Mouse (Mus musculus) mesoderm, embryonic 11.5 days (tissue): ENCODE data around the gene Slc43a1.
"Not testable (repeated sequence)": the region's sequence is repeated elsewhere in the genome, so short reads cannot be mapped to it uniquely, and the experiment has no call there.

ENCODE experiments used
- DNase-seq: peaks from one replicate; pipeline ENCODE4 v3.0.0-alpha.2; 2012; ENCODE audit warnings: low read depth, low spot score

Gene Slc43a1

DNA sequence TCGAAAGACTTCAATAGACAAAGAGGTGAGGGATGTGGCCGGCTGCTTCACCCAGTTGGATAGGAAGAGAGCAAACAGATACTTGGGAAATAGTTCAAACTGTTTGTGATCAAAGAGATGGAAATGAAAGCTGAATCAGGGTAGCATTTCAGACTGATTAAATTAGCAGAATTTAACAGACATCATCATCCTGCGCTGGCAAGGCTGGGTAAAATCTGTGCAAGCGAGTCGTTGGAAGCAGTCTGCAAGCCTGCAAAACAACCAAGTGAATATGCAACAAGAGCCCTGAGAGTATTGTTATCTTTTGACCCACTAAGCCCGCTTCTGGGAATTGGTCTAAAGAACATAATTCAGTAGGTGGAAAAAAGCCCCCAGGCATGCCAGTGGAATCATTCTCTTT lies 54.7 kb downstream of the Slc43a1 start:
- DNase-seq = no peak

DNA sequence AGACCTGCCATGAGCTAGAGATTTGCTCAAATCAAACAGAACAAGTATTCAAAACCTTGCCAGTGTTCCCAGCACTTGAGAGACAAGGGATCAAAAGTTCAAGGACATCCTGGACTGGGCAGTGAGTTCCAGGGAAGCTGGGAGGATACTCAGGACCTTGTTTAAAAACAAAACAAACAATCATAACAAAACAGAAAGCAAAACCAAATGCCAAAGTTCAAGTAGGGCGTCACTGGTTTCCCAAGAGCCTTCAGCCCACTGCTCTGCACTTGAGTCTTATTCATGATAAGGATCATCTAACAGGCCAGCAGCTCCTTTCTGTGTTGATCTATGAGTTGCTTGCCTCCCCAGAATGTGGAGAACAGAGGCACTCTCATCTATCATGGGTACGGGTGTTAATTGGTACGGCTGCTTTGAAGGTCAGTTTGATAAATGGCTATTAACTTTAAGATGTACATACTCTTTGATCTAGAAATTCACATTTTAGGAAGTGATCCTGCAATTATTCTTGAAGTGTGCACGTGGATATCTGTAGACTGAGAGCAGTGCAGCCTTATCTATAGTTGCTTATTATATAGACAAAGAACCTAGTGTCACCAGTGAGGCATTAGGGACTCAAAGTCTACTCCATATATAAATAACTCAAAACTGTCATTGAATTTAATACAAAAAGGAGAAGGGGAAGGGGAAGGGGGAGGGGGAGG lies 57.0 kb downstream of the Slc43a1 start:
- no peak for DNase-seq

DNA sequence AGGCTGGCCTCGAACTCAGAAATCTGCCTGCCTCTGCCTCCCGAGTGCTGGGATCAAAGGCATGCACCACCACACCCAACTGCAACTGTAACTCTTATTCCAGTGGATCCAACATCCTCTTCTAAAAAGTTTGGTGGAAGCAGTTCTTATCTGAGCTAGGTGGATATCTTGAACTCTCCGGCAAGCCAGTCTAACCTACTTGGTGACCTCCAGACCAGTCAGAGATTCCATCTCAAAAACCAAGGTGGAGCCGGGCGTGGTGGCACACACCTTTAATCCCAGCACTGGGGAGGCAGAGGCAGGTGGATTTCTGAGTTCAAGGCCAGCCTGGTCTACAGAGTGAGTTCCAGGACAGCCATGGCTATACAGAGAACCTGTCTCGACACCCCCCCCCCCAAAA lies 58.0 kb downstream of the Slc43a1 start:
- DNase-seq = not testable (repeated sequence)

DNA sequence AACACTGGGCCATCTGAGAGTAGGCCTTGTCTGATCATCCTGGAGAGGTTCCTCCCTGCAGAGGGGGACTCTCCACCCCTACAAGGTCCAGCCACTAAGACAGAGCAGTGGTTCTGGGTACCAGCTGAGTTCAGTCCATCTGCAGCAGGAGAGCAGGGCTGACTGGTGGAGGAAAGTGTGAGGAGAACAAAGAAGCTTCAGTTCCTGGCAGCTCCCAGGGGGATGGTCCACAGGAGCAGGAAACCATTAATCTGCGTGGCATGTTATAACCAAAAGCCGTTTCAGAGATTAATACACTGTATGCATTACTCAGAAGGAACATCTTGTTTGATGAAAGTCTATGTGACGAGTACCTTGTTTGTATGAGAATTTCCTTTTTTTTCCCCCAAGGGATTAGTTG lies 74.1 kb downstream of the Slc43a1 start:
- peak; percentile 70 for DNase-seq
